Mouse (Mus musculus): ENCODE measurements around the gene Urb1.
A peak's percentile ranks its signal among the peaks of the same experiment; 100 is the strongest.

Urb1 gene

DNA sequence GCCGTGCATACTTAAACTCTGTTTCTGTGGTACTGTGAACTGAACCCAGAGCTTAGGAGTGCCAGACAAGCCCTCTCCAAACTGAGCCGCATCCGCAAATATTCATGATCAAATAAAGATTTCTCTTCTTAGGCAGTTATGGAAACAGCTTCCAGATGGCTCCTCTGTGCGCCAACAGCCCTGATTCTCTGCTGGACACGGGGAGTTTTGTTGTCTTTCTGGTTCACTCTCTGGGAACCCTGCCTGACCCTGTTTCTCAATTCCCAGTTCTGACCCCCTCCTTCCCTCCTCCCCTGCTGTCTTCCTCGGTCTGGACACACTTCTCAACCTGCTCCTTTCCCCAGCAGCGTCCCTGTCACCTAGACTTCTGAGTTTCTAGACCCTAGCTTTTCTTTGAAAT is 12.8 kb upstream of the Urb1 start:
- peak; percentile 47 for DNase-seq

DNA sequence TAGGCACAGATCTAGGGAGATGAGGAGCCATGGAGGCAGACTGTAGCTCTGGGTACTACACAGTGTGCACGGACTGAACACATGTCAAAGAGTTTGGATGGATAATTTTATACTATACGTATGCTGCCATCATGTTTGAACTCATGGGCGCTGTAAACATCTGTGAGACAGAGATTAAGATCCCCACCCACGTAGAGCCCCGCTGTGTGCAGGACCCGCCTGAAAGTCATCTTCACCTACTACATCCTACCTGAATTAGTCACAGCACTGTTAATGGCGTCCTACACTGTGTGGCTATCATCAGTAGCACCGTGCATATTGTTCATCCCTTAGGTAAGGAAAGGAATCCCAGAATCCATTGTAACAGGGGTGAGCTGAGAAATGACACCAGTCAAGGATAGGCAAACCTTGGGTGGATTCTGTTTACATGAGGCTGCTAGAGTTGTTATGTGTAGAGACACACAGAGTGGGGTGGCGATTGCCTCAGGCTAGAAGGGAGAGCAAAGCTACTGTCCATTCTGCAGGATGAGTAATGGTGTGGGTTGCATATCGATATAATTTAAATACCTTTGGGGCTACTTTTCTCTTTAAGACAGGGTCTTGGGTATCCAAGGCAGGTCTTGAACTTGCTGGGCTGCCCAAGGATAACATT is 12.2 kb upstream of the Urb1 start:
- DNase-seq = no peak

DNA sequence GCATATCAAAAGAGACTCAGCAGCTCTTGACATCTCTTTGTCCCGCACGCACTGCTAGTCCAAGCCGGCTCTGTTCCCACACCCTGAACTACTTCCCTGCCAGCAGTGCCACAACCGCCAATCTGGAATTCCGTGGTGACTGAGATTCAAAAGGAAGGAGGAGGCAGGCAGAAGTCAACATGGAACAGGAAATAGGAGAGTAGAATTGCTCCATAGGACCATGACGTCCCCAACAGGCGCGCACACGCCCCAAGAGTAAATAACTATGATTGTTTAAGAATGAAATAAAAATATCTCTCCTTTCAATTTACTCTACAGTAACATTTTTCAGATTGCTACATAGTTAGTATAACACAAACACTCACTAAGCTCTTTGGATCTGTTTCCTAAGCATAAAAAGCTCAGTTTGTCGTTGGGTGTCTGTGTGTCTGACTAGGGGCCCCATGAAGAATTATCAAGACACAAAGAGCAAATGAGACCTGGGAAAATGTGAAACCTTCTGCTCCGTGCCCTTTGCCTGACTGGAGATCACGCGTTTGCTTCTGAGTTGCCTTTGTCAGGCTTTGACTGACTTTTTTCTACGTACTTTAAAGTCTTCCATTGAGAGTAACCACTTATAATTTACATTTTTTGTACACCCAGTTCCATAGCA is 11.0 kb upstream of the Urb1 start:
- no peak for DNase-seq

GRCm38 (mm10) chr16:90820326-90820725 is 10.1 kb upstream of the Urb1 start:
- no peak for DNase-seq

DNA sequence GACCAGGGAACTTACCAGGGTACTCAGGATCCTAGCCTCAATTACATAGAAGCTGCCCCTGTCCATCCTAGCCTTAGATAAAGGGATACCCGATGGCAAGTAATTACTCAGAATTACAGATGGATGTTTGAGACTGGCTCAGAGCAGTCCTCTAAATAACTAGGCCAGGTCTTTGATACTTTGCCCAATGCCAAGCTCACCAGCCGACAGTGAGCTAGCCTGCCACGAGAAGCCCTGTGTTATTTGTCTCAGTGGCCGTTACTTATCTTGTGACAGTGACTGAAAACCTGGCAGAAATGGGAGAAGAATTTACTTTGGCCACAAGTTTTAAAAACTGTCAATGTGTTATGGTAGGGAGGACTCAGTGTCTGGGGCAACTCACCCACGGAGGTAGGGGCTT is 1.9 kb upstream of the Urb1 start:
- no peak for DNase-seq

DNA sequence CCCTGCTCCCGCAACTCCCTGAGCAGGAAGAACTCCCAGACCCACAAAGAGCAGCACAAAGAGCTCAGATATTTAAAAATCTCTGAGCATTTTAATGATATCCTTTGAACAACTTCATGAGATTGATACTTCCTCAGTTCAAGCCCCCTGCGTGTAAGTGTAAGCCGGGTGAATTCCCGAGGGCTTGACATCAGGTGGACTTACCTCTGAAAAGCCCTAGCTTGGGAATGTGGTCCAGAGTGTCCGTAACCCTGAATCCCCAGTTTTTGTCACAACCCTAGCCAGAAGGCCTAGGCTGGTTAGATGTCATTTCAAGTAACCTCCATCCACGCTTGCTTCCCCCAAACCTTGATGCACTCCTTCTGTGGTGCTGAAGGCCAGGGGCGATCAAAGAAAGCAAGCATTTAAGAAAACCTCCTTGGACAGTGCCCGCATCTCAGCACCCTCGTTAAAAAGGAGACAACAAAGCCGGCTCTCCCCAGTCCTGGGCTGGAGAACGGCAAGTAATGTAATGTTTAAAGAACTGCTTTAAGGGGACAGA is 573 bp upstream of the Urb1 start:
- DNase-seq = no peak

DNA sequence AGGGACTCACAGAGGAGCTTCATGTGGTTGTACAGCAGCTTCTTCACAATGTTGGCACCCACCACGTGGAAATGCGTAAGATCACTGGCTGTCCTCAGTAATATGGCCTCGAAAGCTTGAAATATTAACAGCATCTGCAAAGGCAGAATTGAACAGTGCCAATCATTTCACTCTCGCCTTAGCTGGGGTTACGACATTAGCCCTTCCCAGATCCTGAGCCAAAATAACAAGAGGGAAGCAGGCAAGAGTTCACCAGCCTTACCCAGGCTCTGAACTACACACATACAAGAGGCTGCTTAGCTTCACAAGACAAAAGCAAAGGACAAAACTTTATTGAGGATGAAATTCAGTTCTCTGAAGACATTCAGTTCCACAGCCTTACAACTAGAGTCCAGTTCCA is 5.7 kb downstream of the Urb1 start:
- no peak for DNase-seq

DNA sequence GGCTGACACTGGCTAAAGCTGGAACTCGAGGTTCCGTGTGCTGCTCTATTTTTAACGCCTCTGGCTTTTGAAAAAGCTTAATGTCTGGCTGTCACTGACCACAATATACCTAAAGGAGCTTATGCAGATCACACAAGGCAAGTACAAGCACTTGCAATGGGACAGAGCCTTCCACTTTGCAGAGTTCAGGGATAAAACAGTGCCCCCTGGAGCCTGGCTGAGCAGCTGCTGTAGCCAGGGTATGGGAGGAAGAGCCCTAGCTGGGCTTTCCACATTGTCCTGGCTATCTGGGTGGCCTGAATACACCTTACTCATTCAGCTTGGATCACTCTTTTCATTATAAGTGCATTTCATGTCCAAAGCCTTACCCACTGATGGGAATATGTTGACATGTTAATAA is 8.3 kb downstream of the Urb1 start:
- no peak for DNase-seq

GRCm38 (mm10) chr16:90801251-90801650 is 9.0 kb downstream of the Urb1 start:
- no peak for DNase-seq

- DNase-seq = no peak
Measured at GRCm38 (mm10) chr16:90799840-90800239, 10.4 kb downstream of the Urb1 start.

DNA sequence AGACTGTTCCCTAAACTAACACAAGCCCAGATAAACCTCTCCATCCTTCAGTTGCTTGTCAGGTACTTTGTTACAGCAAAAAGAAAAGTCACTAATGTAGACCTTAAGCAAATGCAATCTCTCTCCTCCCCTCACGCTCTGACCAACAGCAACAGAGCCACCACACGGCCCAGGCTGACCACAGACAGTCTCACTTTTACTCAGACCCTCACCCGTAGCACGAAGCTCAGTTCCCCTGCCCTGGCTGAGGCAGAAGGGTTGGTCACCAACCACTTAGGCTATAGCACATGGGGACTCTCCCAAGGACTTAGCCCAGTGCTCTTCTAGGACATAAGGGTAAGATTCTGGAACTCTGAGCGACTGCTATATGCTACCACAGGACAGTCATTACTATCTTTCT is 11.4 kb downstream of the Urb1 start:
- DNase-seq = no peak

- no peak for DNase-seq
Measured at GRCm38 (mm10) chr16:90798446-90798845, 11.8 kb downstream of the Urb1 start.

GRCm38 (mm10) chr16:90794708-90795107 is 15.5 kb downstream of the Urb1 start:
- no peak for DNase-seq

DNA sequence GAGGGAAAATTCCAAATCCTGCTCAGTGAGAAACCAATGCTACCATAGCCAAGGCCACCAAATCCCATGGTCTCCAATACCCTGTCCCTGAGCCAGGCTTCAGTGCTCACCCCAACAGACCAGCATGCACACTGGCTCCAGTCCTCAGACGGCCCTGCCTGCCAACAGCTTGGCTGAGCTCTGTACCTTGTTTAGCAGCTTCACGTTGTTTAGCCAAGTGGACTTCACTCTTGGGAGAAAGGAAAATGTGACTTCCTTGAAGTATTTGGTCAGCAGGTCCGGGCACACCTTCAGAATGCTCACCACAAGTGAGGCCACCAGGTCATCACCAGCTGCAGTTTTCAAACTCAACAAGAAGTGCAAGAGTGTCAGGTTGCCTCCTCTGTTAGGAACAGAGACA is 17.7 kb downstream of the Urb1 start:
- no peak for DNase-seq

DNA sequence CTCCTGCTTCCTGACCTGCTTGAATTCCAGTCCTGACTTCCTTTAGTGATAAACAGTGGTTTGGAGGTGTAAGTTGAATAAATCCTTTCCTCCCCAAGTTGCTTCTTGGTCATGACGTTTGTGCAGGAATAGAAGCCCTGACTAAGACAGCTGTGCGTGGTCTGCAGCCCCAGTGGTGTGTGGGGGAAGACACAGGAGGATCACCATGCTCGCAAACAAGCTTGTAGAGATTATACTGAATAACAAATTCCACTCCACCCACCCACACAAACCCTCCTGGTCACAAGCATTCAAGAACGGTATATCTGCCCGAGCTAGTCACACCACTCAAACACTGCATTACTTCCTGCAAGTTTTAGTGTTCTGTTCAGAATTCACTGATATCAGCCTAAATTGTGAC is 18.1 kb downstream of the Urb1 start:
- no peak for DNase-seq

DNA sequence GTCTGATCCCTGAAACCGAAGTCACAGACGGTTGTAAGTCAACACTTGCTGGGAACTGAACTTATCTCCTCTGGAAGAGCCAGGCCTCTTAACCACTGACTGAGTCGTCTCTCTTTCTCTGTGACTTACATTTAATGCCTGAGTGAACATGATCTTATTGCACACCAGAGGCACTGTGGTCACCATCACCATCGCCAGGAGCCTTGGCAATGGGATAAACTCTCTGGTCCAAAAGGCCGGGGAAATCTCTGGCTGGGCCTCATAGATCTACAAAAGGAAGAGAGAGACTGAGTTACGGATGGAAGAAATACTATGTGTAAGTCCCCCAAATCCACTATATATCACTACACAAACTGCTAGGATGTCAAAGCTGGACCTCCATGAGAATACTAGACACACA is 19.3 kb downstream of the Urb1 start:
- DNase-seq = no peak

GRCm38 (mm10) chr16:90788580-90788979 is 21.6 kb downstream of the Urb1 start:
- DNase-seq = no peak

DNA sequence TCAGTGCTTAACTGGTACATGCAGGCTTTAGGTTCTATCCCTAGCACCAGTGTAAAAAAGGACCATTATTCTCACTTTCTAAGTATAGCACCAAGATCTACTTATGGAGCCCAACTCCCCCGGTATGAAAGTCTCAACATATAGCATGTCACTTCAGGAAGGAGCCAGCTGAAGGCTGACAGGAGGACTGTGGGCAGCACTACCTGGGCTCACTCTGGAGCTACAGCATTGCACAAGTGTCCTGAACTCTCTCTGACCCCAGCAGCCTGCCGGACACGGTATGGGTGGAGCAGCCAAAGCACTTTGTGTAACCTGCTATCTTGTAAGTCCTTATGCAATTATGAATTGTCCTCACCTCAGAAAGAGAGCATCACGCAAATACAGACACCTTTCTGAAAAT is 25.0 kb downstream of the Urb1 start:
- DNase-seq = no peak

- DNase-seq = no peak
Measured at GRCm38 (mm10) chr16:90783302-90783701, 26.9 kb downstream of the Urb1 start.

- DNase-seq = no peak
Measured at GRCm38 (mm10) chr16:90779783-90780182, 30.4 kb downstream of the Urb1 start.

- DNase-seq = peak; percentile 11
Measured at GRCm38 (mm10) chr16:90775946-90776520, 34.2 kb downstream of the Urb1 start.

DNA sequence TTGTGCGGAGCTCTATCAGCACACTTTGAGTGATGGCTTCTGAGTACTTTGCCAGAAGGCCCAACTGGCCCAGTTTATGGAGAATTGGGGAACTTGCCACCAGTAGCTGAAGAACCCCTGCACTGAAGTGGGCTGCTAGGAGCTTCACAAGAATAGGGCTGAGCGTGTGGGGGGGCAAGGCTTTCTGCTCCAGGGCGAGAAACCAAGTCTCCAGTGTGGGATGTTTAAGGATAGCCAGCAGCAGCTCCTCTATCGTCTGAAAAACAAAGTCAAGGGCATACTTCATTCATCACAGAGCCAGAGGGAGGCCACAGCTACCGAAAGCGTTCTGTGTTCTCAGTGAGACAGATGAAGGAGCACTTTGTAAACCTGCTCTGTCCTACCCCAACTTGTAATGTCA is 35.6 kb downstream of the Urb1 start:
- no peak for DNase-seq

GRCm38 (mm10) chr16:90774216-90774615 is 36.0 kb downstream of the Urb1 start:
- DNase-seq = no peak

- no peak for DNase-seq
Measured at GRCm38 (mm10) chr16:90766919-90767454, 43.2 kb downstream of the Urb1 start.
